Mouse (Mus musculus): ENCODE data around the gene Prkg1. TPM values are rescaled to one million over a fixed set of nuclear protein-coding genes. Genes with fewer than 3 reads are reported as not detected.

Prkg1 gene
- total RNA-seq, 2 experiments from 2014 or later = 15.6 to 16.9 TPM

DNA sequence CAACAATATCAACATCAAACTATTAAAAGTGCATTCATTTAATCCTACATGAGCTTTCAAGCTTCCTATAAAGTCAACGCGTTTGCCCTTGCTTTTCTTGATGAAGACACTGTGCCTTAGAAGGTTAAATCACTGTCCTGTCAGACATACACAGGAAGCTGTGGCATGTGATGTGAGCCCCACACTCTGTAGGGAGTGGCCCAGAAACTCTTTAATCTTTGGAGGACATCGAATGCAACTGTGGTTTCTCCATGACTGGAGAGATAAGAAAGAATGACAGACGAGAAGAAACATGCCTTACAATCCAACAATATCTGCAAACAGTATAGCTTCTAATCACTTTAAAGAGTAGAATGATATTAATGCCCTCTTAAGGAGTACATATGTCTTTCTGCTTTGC, 903.4 kb downstream of the Prkg1 start:
- DNase-seq (ENCODE audit: extremely low spot score in 1 of 2, low spot score in 2 of 2) = no peak
- intact Hi-C loops (cut with DNase I) = no loop called here

DNA sequence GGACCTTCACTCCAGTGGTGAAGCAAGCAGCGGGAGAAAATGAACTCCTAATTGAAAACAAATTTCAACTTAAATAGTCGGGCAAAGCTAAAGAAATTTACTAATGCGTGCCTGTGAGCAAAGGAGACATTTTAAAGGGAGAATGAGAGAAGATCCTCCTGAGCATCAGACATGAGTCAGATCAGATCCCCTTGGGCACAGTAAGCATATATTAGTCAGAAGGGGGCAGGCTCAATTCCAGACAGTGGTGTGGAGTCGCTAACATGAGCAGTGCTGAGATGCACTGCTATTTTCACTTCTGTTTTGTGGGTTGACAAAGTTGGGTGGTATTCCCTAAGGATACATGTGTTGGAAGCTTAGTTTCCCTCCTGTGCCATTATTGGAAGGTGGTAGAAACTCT, 913.8 kb downstream of the Prkg1 start:
- DNase-seq (ENCODE audit: extremely low spot score in 1 of 2, low spot score in 2 of 2) = no peak
- intact Hi-C loops (cut with DNase I) = no loop called here

DNA sequence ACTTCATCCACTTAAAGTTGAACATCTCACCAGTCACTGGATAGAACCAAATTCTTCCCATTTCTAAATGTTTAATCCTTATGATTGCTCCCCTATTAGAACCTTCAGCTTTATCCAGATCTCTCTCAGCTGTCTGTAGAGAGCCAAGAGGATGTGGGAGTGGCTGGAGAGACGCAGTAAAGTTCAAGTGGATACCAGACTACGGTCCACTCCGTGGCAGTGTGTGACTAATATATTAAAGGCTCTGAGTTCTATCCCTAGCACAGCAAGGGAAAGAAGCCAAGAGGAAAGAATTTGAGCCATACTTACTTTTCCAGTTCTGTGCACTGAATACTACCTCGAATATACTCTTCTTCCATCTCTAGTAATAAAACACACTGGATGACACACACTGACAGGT, 919.9 kb downstream of the Prkg1 start:
- no peak for DNase-seq (ENCODE audit: extremely low spot score in 1 of 2, low spot score in 2 of 2)
- intact Hi-C loops (cut with DNase I) = loop anchor here (5.0 to 10.0 kb wide), 4 partner anchors 240 to 900 kb away; partner anchors contain the start of gene Cstf2t

DNA sequence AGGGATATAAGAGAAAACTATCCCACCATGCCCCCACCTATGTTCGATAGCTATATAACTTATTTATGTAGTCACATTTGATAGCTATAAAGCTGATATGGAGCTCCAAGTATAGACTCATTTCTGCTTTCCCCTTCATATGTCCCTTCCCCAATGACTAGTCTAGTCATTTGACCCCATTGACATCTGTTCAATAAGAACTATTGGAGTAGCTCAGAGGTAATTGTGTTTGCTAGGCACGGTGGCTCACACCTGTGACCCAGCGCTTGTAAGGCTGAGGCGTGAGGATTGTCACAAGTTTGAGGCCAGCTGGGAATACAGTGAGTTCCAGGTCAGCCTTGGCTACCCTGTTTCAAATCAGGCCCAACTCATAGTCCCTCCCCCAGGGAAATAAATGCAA, 921.2 kb downstream of the Prkg1 start:
- DNase-seq (ENCODE audit: extremely low spot score in 1 of 2, low spot score in 2 of 2) = no peak
- intact Hi-C loops (cut with DNase I) = loop anchor here (5.0 to 10.0 kb wide), 4 partner anchors 241 to 901 kb away; partner anchors contain the start of gene Cstf2t

DNA sequence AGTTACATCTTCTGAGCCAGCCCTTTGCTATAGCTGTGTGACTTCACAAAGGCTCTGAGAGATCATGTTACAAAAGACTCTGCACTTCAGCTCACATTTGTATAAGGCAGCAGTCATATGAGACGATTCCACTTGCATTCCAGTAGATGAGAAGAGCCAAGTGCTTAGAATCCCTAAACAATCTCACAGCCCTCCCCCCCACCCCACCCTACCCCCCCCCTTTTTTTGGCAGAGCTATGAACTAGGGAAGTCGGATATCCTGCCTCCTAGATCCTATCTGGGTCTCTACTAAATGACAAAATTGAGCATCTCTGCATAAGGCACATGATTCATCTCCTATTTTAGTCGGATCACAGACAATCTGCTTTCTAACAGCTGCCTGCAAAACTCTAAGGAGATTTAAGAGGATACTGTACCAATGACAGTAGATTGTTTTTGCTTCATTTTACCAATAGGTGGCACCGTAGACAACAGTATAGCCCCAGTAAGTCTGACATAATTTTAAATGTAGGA, 921.7 kb downstream of the Prkg1 start:
- DNase-seq (ENCODE audit: extremely low spot score in 1 of 2, low spot score in 2 of 2) = peak in 1 of 2 experiments; percentile 80
- intact Hi-C loops (cut with DNase I) = loop anchor here (5.0 to 10.0 kb wide), 4 partner anchors 242 to 902 kb away; partner anchors contain the start of gene Cstf2t

DNA sequence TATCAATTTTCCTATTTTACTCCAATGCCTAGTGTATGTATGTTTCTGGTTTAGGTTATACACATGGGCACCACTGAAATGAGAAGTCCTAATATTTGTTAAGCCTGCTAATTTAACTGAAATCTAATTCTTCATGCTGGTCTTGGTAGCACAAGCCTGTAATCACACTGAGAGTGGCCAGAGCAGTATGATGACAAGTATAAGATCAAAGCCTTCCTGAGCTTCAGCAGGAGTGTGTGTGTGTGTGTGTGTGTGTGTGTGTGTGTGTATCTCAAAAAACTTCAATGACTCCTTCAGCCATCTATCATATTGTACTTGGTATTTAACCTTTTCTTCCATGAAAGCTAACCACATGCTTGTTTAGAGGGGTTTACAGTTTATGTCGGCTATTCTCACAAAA, 922.2 kb downstream of the Prkg1 start:
- intact Hi-C loops (cut with DNase I) = loop anchor here (5.0 to 10.0 kb wide), 4 partner anchors 242 to 902 kb away; partner anchors contain the start of gene Cstf2t

DNA sequence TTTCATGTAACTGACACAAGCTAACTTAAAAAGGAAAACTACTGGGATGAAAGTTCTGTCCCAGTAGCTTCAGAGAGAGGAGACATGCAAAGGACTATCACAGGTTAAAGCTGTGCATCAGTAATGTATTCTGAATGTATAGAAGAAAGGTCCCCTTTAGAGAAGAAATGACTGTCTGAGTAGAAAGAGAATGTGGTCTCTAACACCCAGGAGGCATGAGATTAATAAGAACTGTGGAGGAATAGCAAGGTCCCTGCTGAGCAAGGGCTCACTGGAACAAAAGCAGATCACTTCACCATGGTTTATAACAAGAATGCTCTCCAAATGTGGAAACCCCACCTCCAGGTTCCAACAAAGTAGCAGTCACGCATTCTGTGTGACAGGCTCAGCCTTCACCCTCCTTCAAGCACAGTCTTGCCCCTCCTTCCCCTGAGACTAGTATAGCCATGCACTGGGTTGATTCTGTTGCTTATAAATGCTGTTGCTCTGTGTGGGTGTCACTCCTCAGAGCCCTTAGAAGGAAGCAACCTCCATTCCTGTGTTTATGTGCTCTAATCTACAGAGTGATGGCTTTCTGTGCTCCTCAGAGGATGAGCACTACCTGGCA, 931.7 kb downstream of the Prkg1 start:
- intact Hi-C loops (cut with DNase I) = no loop called here

More for the DNA sequence above, 922.2 kb downstream of the Prkg1 start:
- no peak for DNase-seq (ENCODE audit: extremely low spot score in 1 of 2, low spot score in 2 of 2)

DNA sequence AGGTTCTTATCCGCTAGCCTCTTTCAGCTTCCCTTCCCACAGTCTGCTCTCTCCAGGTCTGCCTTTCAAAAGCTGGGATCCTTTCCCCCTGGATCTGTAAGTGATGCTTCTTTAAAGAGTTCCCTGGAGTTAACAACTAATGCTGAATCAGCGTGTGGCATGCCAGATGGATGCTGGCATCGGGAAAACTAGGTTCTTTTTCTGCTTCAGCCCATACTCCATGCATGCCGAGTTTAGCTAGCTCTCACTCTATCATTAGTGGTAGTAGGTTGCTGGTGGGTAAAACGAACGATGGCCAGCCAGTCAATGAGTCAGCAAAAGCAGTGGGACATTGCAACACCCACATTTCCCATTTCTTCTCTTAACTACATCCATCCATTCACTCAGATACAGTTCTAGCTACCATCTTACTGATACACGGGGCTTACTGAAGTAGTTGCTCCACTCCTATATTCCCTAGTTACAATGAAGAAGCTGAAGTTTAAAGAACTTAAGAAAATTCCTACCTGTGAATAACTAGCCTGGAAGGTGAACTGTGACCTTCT, 935.5 kb downstream of the Prkg1 start:
- no peak for DNase-seq (ENCODE audit: extremely low spot score in 1 of 2, low spot score in 2 of 2)
- intact Hi-C loops (cut with DNase I) = no loop called here

More for the DNA sequence above, 931.7 kb downstream of the Prkg1 start:
- DNase-seq (ENCODE audit: extremely low spot score in 1 of 2, low spot score in 2 of 2) = no peak

DNA sequence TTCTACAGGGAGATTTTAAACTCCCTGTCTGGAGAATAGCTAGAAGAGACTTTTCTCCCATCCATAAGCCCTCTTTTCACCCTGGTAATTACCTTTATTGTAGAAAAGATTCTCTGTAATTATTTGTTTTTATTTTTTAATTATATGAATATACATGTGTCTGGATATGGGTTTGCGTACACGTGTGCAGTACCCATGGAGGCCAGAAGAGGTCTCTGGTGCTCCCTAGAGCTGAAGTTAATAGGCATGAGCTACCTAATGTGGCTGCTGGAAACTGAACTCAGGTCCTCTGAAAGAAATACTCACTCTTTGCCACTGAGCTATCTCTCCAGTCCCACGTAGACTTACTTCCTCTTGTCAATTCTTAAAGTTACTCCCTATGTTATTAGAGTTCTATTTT, 937.0 kb downstream of the Prkg1 start:
- intact Hi-C loops (cut with DNase I) = no loop called here
- DNase-seq (ENCODE audit: extremely low spot score in 1 of 2, low spot score in 2 of 2) = no peak

DNA sequence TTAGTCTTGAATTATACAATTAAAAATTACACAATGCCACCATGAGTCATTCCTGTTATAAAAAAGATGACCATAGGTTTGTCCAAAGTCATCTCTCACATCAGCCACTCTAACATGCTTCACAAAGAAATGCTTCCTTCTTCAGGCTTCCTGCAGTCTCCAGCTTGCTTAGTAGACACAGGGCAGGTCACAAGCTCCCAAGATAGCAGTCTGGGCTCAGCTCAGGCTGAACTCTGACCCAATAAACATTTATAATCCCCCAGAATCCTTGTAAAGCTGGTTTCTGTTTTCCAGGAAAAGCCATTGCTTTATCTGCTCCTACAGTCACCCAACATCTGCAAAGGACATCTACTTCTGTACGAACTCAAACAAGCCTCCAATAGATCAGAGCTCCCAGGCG, 938.7 kb downstream of the Prkg1 start:
- no peak for DNase-seq (ENCODE audit: extremely low spot score in 1 of 2, low spot score in 2 of 2)
- intact Hi-C loops (cut with DNase I) = no loop called here

DNA sequence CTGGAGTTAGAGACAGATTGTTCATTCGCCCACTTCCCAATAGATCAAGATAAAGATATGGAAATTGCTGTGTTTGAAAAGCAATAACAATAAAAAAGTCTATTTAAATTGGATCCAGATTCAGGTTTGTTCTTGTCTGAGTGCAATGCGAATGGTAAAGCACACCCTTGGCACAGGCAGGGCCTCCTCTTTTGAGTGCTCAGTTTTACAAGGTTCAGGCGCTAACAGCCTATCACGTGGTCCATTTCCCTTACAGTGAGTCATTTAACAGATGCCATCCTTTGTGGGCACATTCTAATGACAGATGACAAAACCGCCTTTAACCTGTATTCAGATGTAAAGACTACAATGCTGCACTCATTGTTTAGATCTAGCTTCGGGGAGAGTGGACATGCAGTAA, 949.2 kb downstream of the Prkg1 start:
- intact Hi-C loops (cut with DNase I) = no loop called here
- DNase-seq (ENCODE audit: extremely low spot score in 1 of 2, low spot score in 2 of 2) = no peak

DNA sequence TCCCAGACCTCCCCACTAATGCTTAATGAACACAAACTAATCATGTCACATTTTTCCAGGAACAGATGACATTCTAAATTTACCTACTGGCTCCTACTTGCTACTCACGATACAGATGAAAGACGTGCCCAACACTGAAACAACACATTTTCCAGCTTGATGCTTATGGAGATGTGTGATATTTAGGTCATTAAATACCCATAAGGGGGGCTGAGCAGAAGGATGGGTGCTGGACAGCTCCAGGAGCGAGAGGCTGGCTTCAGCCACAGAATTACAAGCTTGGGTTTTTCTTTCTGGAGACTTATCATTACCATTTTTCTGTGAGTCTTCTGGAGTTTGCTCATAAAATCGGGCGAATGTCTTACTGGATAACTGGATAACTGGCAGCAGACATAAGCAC, 958.6 kb downstream of the Prkg1 start:
- intact Hi-C loops (cut with DNase I) = no loop called here
- DNase-seq (ENCODE audit: extremely low spot score in 1 of 2, low spot score in 2 of 2) = no peak

DNA sequence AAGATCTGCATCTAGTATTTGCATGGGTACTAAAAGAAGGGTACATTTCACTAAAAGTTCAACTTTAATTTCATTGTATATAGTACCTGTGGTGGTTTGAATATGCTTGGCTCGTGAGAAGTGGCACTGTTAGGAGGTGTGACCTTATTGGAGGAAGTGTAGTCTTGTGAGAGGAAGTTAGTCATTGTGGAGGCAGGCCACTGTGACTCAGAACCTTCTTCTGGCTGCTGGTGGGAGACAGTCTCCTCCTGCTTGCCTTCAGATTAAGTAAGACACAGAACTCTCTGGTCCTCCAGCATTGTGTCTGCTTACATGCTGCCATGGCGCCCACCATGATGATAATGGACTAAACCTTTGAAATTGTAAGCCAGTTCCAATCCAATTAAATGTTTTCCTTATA, 984.0 kb downstream of the Prkg1 start:
- intact Hi-C loops (cut with DNase I) = no loop called here
- no peak for DNase-seq (ENCODE audit: extremely low spot score in 1 of 2, low spot score in 2 of 2)

DNA sequence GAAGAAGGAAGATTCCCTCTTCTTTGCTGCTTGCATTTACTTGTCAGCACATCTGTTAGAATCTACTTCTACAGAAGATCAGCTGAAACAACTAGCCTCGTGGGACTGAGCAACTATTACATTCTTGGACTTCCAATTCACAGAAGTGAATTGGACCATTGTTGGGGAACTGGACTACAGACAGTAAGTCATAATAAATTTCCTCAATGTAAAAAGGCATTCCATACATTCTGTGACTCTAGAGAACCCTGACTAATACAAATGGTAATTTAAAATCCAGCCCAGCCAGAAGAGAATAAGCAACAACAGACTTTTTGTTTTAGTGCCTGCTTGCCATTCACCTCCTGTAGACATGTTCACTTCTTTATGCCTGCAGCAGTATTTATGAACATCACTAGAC, 996.5 kb downstream of the Prkg1 start:
- no peak for DNase-seq (ENCODE audit: extremely low spot score in 1 of 2, low spot score in 2 of 2)
- intact Hi-C loops (cut with DNase I) = no loop called here

DNA sequence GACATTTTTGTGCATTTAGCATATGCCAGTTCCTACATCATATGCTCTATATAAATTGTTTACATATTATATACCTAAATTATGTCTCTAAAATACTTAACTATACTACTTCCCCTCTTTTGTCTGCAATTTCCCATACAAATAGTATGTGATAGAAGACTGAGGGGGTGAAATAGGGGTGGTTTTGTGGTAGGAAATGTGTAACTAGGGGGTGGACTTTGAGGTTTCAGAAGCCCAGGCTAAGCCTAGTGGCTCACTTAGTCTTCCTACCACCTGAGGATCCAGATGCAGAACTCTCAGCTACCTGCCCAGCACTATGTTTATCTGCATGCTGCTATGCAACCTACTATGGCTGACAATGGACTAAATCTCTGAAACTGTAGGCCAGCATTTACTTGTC, 1020.4 kb downstream of the Prkg1 start:
- DNase-seq (ENCODE audit: extremely low spot score in 1 of 2, low spot score in 2 of 2) = no peak
- intact Hi-C loops (cut with DNase I) = no loop called here

DNA sequence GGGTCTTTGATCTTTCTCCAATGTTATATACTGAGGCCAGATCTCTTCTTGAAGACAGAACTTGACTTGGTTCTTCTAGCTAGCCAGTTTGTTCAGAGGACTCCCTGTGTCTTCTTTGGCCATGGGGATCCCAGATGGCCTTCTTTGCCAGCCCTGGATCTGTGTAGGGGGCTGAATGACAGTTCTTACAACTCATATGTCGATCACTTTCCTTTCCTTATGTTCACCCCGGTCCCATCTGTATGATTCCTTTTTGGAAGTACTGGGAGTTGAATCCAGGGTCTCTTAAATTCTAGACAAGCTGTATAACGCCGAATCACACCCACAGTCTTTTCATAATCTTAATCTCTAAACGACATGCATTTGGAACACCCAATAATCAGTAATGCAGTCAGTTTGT, 1065.7 kb downstream of the Prkg1 start:
- DNase-seq (ENCODE audit: extremely low spot score in 1 of 2, low spot score in 2 of 2) = no peak
- intact Hi-C loops (cut with DNase I) = no loop called here

DNA sequence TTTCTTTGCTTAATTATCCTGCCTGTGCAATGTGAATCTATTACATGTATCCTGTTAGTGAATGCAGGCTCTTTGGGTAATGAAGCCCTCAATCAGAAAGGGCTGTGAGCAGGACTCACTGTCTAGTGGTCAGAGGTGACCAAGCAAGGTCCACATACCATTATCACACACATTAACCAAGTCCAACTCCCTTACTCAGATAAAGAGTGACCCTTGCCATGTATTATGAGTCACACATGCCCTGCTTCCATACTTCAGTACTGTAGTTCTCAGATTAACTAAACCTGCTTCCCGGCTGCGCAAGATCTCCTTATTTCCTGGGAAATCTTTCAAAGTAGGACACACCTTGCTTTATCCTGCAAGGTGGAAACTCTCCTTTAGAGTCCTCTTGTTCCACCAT, 1073.6 kb downstream of the Prkg1 start:
- intact Hi-C loops (cut with DNase I) = no loop called here
- no peak for DNase-seq (ENCODE audit: extremely low spot score in 1 of 2, low spot score in 2 of 2)

DNA sequence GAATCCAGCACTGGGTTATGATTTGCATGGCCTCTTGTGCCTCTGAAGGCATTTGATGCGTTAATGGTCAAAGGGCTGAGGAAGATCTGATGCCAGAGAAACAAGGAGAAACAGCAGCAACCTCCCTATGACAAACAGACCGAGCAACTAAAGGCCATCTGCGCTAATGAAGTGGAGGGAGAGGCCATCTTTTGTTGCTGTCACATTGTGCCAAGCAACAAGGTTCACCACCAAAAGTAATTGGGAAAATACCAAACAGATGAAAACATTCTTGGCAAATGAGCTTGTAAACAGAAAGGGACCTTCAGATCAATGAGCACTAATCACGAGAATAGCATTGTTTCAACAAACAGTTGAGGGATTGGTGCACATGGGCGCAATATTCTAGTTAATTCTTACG, 1074.1 kb downstream of the Prkg1 start:
- intact Hi-C loops (cut with DNase I) = no loop called here
- DNase-seq (ENCODE audit: extremely low spot score in 1 of 2, low spot score in 2 of 2) = no peak

DNA sequence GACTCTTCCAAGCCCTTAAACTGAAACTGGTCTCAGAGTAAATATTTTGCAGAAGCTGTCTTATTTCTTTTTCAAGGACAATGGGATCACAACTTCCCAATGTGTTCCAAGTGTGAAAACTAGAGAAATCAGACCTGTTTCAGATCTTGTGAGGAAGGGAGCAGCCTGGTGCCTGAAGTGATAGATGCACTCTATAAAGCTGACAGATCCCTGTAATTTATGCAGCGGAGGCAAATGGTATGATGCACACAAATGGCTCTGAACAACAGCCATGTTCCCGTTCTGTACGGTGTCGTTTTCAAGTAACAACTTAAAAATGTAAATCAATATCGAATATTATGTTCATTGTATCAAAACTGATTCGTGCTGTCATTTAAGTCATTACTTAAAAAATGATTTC, 1076.9 kb downstream of the Prkg1 start:
- intact Hi-C loops (cut with DNase I) = no loop called here
- no peak for DNase-seq (ENCODE audit: extremely low spot score in 1 of 2, low spot score in 2 of 2)

DNA sequence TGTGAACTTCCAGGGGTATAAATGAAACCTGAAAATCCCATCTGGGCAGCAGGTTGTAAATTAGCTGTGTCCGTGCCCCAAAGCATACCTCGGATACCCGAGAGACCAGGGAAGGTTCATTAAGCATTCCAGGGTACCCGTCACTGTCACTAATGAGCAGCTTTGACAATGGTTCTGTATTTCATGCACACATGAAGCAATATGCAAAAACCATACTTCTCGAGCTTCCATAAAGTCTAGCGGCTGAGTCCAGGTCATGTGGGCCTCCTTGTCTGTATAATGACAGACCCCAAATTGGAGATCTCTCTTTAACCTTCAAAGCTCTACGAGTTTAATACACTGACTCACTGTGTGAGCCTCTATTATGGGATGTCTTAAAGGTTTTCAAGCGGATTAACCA, 1088.5 kb downstream of the Prkg1 start:
- intact Hi-C loops (cut with DNase I) = no loop called here

DNA sequence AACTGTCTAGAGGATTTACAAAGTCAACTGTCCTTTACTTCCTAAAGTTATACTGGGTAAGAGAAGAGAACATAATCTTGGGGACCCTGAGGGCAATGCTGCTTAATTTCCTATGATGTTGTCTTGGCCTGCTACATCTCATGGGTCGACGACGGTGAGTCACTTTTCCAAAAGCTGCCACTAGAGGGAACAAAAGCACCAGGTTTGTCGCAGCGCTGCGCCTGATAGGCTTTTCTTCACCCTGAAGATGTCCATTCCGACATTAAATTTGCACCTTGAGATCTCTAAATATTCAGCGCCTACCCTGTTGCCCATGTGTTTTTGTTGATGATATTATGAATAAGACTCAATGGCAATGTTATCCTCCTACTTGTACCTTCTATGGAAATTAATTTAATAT, 1100.6 kb downstream of the Prkg1 start:
- intact Hi-C loops (cut with DNase I) = loop anchor here (5.0 kb wide), 2 partner anchors 1018 to 1083 kb away; no protein-coding TSS in a partner anchor
- DNase-seq (ENCODE audit: extremely low spot score in 1 of 2, low spot score in 2 of 2) = peak; percentile 60

More for the DNA sequence above, 1088.5 kb downstream of the Prkg1 start:
- no peak for DNase-seq (ENCODE audit: extremely low spot score in 1 of 2, low spot score in 2 of 2)

All from left cerebral cortex, postnatal 10 days (tissue).